Mouse (Mus musculus): ENCODE results near the gene Upk1b. TPM values are rescaled to one million over a fixed set of nuclear protein-coding genes. Genes with fewer than 3 reads are reported as not detected.

The Upk1b gene
- total and polyA plus RNA-seq, 2 experiments: 0.18 to 0.37 TPM

DNA sequence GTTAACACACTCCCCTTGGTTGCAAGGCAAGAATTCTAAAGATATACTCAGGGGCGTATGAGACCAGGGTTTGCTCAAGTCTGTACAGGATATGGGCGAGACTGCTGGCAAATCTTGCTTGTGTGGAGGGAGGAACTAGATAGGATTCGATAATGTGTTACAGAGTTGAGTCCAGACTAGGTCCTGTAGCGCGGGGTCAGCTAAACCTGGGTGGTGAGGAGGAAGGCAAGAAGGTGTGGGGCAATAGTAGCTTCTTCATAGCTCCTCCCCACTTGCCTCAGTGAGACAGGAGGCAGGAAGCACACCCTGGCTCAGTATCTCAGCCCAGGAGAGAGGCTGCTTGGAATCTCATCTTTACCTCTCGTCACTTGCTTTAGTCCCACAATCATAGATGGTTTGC lies 71.0 kb downstream of the Upk1b start:
- WGBS: 57% methylated on average over 6 of the region's 6 CpGs
- no peak for DNase-seq (ENCODE audit: extremely low read depth, low read depth, low spot score)
- no peaks in the 10 kb centered on the region for H3K79me2 ChIP-seq (ENCODE audit: control insufficient read depth, insufficient read depth, low read length)
- no peaks in the 10 kb centered on the region for H3K4me1 ChIP-seq (ENCODE audit: control insufficient read depth, insufficient read depth, low read length)
- TF ChIP-seq CTCF (IDR thresholded peaks at IDR 0.05; ENCODE audit: low read depth, low read length) (no peak), POLR2A (IDR thresholded peaks at IDR 0.05; ENCODE audit: extremely low read depth, insufficient read depth, low read length) (no peak)
- H3K36me3 ChIP-seq (ENCODE audit: control insufficient read depth, insufficient read depth, low read length): no peaks in the 10 kb centered on the region
- H3K27me3 ChIP-seq (ENCODE audit: control insufficient read depth, insufficient read depth, low read length): no peaks in the 10 kb centered on the region; the same call in 1 of the 2 replicates
- no peak overlapping the region for H3K4me3 ChIP-seq (ENCODE audit: insufficient read depth, low read depth, low read length)
- no peak overlapping the region for H3K9ac ChIP-seq (ENCODE audit: low read depth, low read length)
- no peak overlapping the region for H3K27ac ChIP-seq (replicated peaks; ENCODE audit: insufficient read depth, low read depth, low read length)

DNA sequence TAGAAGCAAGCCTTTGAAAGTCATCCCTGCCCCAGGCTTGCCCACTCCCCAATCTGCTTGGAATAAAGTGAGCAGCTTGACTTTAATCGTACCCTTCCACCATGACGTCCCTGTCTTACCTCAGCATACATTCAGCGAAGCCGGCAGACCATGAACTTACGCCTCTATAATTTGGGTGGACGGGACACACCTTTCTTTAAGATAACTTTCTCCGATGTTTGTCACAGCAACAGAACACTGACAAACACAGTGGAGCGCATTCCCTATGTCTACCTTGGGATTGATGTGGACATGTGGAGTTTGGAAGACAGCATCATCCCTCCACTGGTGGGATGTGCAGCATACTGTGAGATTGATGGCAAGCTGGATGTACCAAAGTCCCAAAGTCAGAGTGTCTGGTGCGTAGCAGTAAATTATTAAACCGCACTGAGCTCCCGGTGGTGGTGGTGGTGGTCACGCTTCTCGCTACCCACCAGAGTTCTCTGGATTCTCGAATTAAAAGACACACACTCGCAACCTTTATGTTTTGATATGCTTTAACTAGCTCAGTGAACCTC lies 71.5 kb downstream of the Upk1b start:
- no peak for DNase-seq (ENCODE audit: extremely low read depth, low read depth, low spot score)
- Histone ChIP-seq H3K27me3 (ENCODE audit: control insufficient read depth, insufficient read depth, low read length) (no peaks in the 10 kb centered on the region; the same call in 1 of the 2 replicates), H3K36me3 (ENCODE audit: control insufficient read depth, insufficient read depth, low read length) (no peaks in the 10 kb centered on the region), H3K9ac (ENCODE audit: low read depth, low read length) (no peak overlapping the region), H3K4me1 (ENCODE audit: control insufficient read depth, insufficient read depth, low read length) (no peaks in the 10 kb centered on the region), H3K79me2 (ENCODE audit: control insufficient read depth, insufficient read depth, low read length) (no peaks in the 10 kb centered on the region), H3K27ac (replicated peaks; ENCODE audit: insufficient read depth, low read depth, low read length) (no peak overlapping the region), H3K4me3 (ENCODE audit: insufficient read depth, low read depth, low read length) (no peak overlapping the region)
- WGBS: 75% methylated on average over 15 of the region's 15 CpGs
- no peak for TF ChIP-seq POLR2A (IDR thresholded peaks at IDR 0.05; ENCODE audit: extremely low read depth, insufficient read depth, low read length)
- no peak for TF ChIP-seq CTCF (IDR thresholded peaks at IDR 0.05; ENCODE audit: low read depth, low read length)

DNA sequence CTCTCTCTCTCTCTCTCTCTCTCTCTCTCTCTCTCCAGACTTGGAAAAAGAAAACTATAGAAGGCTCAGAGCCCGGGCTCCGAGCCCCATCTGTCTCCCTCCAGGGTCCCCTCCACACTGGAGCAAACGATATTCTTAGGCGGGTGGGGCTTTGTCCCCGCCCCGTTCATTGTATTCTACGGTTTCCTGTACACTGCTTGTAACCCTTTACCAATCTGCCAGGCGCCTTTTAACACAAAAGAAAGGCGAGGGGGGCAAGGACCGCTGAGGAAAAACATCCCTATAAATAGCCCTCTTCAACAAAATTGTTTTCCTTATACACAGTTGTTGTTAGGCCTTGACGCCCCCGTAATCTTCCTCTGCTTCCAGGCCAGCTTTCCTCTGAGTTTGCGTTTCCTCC lies 75.2 kb downstream of the Upk1b start:
- H3K36me3 ChIP-seq (ENCODE audit: control insufficient read depth, insufficient read depth, low read length): no peaks in the 10 kb centered on the region
- no peaks in the 10 kb centered on the region for H3K4me1 ChIP-seq (ENCODE audit: control insufficient read depth, insufficient read depth, low read length)
- 65% methylated on average over 13 of the region's 13 CpGs for WGBS
- H3K4me3 ChIP-seq (ENCODE audit: insufficient read depth, low read depth, low read length): no peak overlapping the region
- no peaks in the 10 kb centered on the region for H3K27me3 ChIP-seq (ENCODE audit: control insufficient read depth, insufficient read depth, low read length)
- H3K79me2 ChIP-seq (ENCODE audit: control insufficient read depth, insufficient read depth, low read length): no peaks in the 10 kb centered on the region
- DNase-seq (ENCODE audit: extremely low read depth, low read depth, low spot score): no peak
- H3K27ac ChIP-seq (replicated peaks; ENCODE audit: insufficient read depth, low read depth, low read length): no peak overlapping the region
- no peak overlapping the region for H3K9ac ChIP-seq (ENCODE audit: low read depth, low read length)
- TF ChIP-seq POLR2A (IDR thresholded peaks at IDR 0.05; ENCODE audit: extremely low read depth, insufficient read depth, low read length) (no peak), CTCF (IDR thresholded peaks at IDR 0.05; ENCODE audit: low read depth, low read length) (no peak)

DNA sequence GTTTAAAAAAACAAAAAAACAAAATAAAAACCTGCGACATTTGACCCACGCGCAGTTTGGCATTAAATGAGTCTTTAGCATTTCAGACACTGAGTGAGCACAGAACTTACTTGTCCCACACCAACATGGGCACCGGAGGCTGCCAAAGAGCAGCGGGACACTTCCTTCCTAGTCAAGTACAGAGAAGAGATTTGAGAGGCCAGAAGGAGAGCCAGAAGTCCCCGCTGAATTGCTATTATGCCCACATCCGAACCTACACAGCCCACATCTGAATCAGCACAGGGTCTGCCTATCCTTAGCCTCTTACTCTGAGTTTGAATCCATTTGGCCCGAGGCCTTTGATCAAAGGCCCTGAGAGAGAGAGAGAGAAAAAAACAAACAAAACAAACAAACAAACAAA lies 75.9 kb downstream of the Upk1b start:
- Histone ChIP-seq H3K4me3 (ENCODE audit: insufficient read depth, low read depth, low read length) (no peak overlapping the region), H3K9ac (ENCODE audit: low read depth, low read length) (no peak overlapping the region), H3K79me2 (ENCODE audit: control insufficient read depth, insufficient read depth, low read length) (no peaks in the 10 kb centered on the region), H3K36me3 (ENCODE audit: control insufficient read depth, insufficient read depth, low read length) (no peaks in the 10 kb centered on the region), H3K27ac (replicated peaks; ENCODE audit: insufficient read depth, low read depth, low read length) (peak overlapping the region; percentile 52), H3K4me1 (ENCODE audit: control insufficient read depth, insufficient read depth, low read length) (no peaks in the 10 kb centered on the region), H3K27me3 (ENCODE audit: control insufficient read depth, insufficient read depth, low read length) (no peaks in the 10 kb centered on the region)
- no peak for TF ChIP-seq POLR2A (IDR thresholded peaks at IDR 0.05; ENCODE audit: extremely low read depth, insufficient read depth, low read length)
- no peak for TF ChIP-seq CTCF (IDR thresholded peaks at IDR 0.05; ENCODE audit: low read depth, low read length)
- no peak for DNase-seq (ENCODE audit: extremely low read depth, low read depth, low spot score)
- 72% methylated on average over 8 of the region's 8 CpGs for WGBS

Other genes starting within 250 kb of the Upk1b start
- 8.1 and 9.3 TPM in 2 replicates for gene Tmem39a, start 241.6 kb downstream of the Upk1b start, total RNA-seq (2014; rRNA removed)
- gene Tmem39a, start 241.6 kb downstream of the Upk1b start, polyA plus RNA-seq (2012; rRNA removed): 37.5 and 58.4 TPM in 2 replicates
- 3.0 and 3.4 TPM in 2 replicates for gene Arhgap31, start 87.1 kb downstream of the Upk1b start, total RNA-seq (2014; rRNA removed)
- 1.0 and 1.4 TPM in 2 replicates for gene Arhgap31, start 87.1 kb downstream of the Upk1b start, polyA plus RNA-seq (2012; rRNA removed)
- gene B4galt4, start 58.1 kb downstream of the Upk1b start, total RNA-seq (2014; rRNA removed): 1.3 and 1.6 TPM in 2 replicates
- 0.44 and 0.54 TPM in 2 replicates for gene B4galt4, start 58.1 kb downstream of the Upk1b start, polyA plus RNA-seq (2012; rRNA removed)
- not detected in 2 replicates for gene 4930435E12Rik, start 28.4 kb upstream of the Upk1b start, total RNA-seq (2014; rRNA removed)
- not detected in 2 replicates for gene 4930435E12Rik, start 28.4 kb upstream of the Upk1b start, polyA plus RNA-seq (2012; rRNA removed)
- 9.5 and 10.7 TPM in 2 replicates for gene Igsf11, start 92.3 kb upstream of the Upk1b start, total RNA-seq (2014; rRNA removed)
- gene Igsf11, start 92.3 kb upstream of the Upk1b start, polyA plus RNA-seq (2012; rRNA removed): 14.8 and 15.0 TPM in 2 replicates

Measured in liver, adult 2 months (tissue).